Mouse (Mus musculus) ES-Bruce4 (cell line): ENCODE measurements around the gene Tfrc. TPM values are rescaled to one million over a fixed set of nuclear protein-coding genes. Genes with fewer than 3 reads are reported as not detected.
A peak's percentile ranks its signal among the peaks of the same experiment; 100 is the strongest.

Experiments
- H3K27ac ChIP-seq: 2 replicates; pipeline ENCODE4 v1.5.1; 2012; ENCODE audit warnings: low read length, inconsistent platforms; ENCODE audit not compliant: insufficient read depth
- H3K27me3 ChIP-seq: 2 replicates; pipeline ENCODE4 v1.6.1; 2012; ENCODE audit warnings: mild to moderate bottlenecking, low read length, inconsistent platforms; ENCODE audit not compliant: control insufficient read depth, poor library complexity, insufficient read depth, severe bottlenecking
- H3K36me3 ChIP-seq: 2 replicates; pipeline ENCODE4 v1.6.1; 2012; ENCODE audit warnings: inconsistent platforms, mild to moderate bottlenecking, low read length, moderate library complexity; ENCODE audit not compliant: control insufficient read depth, poor library complexity, insufficient read depth, severe bottlenecking
- H3K4me1 ChIP-seq: one replicate; pipeline ENCODE4 v1.8.1; 2011; ENCODE audit warnings: low read length; ENCODE audit not compliant: control insufficient read depth, insufficient read depth
- H3K4me3 ChIP-seq: 2 replicates; pipeline ENCODE4 v1.5.1; 2011; ENCODE audit warnings: low read depth, mild to moderate bottlenecking, low read length
- H3K9ac ChIP-seq: 2 replicates; pipeline ENCODE4 v1.6.1; 2012; ENCODE audit warnings: low read depth, mild to moderate bottlenecking, inconsistent platforms; ENCODE audit not compliant: poor library complexity, severe bottlenecking
- H3K9me3 ChIP-seq: replicated peaks from 2 replicates; pipeline ENCODE4 v1.6.1; 2012; ENCODE audit warnings: mild to moderate bottlenecking, low read length, inconsistent platforms; ENCODE audit not compliant: control insufficient read depth, poor library complexity, insufficient read depth, severe bottlenecking
- CTCF ChIP-seq: IDR thresholded peaks from one replicate; pipeline ENCODE4 v1.8.1; 2011; ENCODE audit warnings: low read depth, low read length
- EP300 ChIP-seq: IDR thresholded peaks from 2 replicates; pipeline ENCODE4 v1.6.1; 2011; ENCODE audit warnings: low read depth, low read length; ENCODE audit not compliant: insufficient read depth
- POLR2A ChIP-seq: IDR thresholded peaks from one replicate; pipeline ENCODE4 v1.8.1; 2011; ENCODE audit warnings: low read length; ENCODE audit not compliant: insufficient read depth
- polyA plus RNA-seq: library from polyadenylated mRNA; stranded (reverse); fragments of >200 nt; gene quantifications from 2 replicates; pipeline ENCODE4 v1.2.4, GENCODE M21; 2011; ENCODE audit warnings: low read depth; ENCODE audit not compliant: missing spikeins, insufficient read depth, insufficient read length

The Tfrc gene
- polyA plus RNA-seq, 1 experiment: 141 TPM

DNA sequence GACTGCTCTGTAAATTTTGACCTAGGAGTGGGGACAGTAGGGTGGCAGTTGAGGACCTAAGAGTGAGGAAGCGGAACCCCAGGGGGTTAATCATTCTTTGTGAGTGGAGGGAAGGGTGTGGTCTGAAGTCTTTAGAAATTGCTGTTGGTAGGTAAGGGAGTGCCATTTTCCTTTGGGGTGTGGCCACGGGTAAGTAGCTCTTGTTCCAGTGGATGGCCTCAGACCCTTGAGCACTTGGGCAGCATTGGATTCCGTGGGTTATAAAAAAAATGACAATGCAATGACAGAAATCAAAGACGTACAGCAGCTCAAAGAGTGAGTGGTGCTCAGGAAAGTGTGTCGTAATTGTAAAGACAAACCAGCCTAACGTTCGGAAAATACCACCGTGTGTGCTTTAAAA, 47.6 kb downstream of the Tfrc start:
- Histone ChIP-seq H3K9me3 (no peaks in the 10 kb centered on the region), H3K4me1 (peaks cover 4% of the 10 kb centered on the region)

DNA sequence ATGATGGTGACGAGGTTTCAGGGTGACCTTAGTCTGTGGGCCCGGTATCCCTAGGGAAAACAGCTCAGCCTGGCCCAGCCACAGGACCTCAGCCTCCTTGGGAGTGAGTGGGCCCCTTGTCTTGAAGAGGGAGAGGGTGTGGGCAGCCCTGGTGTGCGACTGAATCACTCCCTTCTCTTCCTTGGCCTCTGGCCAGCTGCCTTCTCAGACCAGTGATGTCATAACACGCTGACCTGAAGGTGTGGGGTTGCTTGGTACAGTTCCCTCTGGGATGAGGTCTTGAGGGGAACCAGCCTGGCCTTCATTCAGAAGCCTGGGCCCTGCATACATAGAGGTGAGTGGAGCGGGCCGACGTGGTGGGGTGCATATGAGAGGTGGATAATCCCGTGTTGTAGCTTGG, 48.1 kb downstream of the Tfrc start:
- Histone ChIP-seq H3K36me3 (no peaks in the 10 kb centered on the region), H3K4me3 (no peak overlapping the region), H3K27me3 (no peaks in the 10 kb centered on the region), H3K9me3 (no peaks in the 10 kb centered on the region), H3K9ac (no peak overlapping the region), H3K27ac (no peak overlapping the region), H3K4me1 (peaks cover 4% of the 10 kb centered on the region)
- TF ChIP-seq EP300 (no peak), POLR2A (no peak), CTCF (no peak)

More for the DNA sequence above, 47.6 kb downstream of the Tfrc start:
- no peak overlapping the region for H3K9ac ChIP-seq
- H3K36me3 ChIP-seq: no peaks in the 10 kb centered on the region
- no peak for TF ChIP-seq POLR2A
- TF ChIP-seq CTCF: no peak
- TF ChIP-seq EP300: no peak
- no peak overlapping the region for H3K4me3 ChIP-seq
- no peaks in the 10 kb centered on the region for H3K27me3 ChIP-seq
- H3K27ac ChIP-seq: no peak overlapping the region

DNA sequence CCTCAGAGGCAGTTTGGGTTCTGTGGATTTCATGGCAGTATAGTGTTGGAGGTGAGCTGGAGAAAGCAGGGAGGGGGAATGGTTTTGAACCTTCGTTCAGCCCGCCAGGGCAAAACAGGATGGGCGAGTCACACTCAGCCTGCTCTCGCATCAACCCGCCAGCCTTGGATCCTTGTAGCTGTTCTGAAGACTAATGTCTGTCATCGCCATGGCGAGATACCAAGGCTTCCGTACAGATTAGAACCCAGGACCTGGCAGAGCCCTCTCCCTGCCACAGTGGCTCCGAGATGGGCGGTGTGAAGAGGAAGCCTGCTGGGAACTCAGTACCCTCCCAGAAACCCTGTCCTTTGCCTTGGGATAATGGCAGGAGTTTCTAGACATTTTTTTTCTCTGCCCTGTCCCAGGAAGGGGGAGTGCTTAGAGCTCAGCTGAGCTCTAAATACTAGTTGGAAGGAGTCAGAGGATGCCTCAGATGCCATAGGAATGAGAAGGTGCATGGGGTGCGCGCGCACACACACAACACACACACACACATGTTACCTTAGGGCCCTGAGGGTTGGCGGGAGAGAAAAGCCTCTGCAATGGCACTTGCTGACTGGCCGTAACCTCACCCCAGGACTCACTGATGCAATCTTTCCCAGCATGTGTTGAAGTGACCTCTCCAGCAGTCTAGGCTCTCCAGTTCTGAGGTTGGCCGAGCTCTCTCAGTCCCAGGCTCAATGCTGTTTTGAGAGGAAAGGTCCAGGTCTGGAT, 49.0 kb downstream of the Tfrc start:
- Histone ChIP-seq H3K4me1 (peaks cover 4% of the 10 kb centered on the region), H3K27ac (peak overlapping the region; percentile 1; the same call in 1 of the 2 replicates), H3K9ac (no peak overlapping the region), H3K27me3 (no peaks in the 10 kb centered on the region), H3K4me3 (peak overlapping the region; percentile 13; the same call in 1 of the 2 replicates), H3K9me3 (no peaks in the 10 kb centered on the region), H3K36me3 (no peaks in the 10 kb centered on the region)
- TF ChIP-seq EP300: no peak
- TF ChIP-seq CTCF: no peak
- TF ChIP-seq POLR2A: no peak

DNA sequence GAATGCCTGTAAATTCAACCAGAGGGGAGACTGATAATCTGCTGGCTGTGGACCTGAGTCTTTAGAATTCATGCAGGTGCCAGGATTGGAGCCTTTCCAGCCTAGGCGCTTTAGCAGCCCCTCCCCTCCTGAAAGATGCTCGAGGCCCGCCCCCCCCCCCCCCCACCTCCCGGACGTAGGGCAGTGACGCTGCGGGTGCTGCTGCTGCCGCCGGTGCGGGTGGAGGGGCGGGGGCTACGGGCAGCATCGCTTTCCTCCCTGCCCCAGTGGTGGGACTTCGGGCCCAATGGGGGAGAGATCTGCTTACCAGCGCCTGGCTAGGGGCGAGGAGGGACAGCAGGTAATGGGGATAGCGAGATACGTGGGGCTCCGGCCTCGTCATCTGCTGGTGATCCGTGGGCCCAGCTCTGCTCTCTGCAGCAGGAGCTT, 50.0 kb downstream of the Tfrc start:
- TF ChIP-seq EP300 (no peak), CTCF (no peak), POLR2A (no peak)

DNA sequence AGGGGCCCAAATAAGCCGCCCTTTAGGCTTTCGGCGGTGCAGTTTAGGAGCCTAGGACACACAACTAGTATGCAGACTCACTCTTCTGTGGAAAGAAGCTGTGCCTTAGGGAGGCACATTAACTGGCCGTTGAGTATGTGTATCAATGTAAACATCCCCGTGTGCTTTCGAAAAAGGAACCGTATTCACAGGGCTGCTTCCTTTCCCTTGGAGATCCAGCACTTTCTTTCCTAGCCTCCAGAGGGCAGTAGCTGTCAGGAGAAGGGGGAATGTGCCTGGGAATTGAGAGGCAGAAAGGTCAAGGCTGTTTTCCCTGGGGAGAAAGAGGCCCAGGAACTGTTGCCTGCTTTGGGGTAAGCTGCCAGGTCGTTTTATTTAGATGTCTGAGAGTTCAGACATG, 50.7 kb downstream of the Tfrc start:
- 0 out of 2 replicates have a peak, but pooled peaks cover 3% of the 10 kb centered on the region for H3K36me3 ChIP-seq
- TF ChIP-seq POLR2A (no peak), CTCF (peak; percentile 85), EP300 (0 out of 2 replicates have a peak, but pooled peaks have one; percentile 6)
- H3K4me3 ChIP-seq: peak overlapping the region; percentile 66
- no peaks in the 10 kb centered on the region for H3K27me3 ChIP-seq
- peak overlapping the region; percentile 59 for H3K27ac ChIP-seq
- peaks cover 4% of the 10 kb centered on the region for H3K4me1 ChIP-seq
- no peaks in the 10 kb centered on the region for H3K9me3 ChIP-seq
- H3K9ac ChIP-seq: peak overlapping the region; percentile 74

More for the DNA sequence above, 50.0 kb downstream of the Tfrc start:
- peak overlapping the region; percentile 59 for H3K27ac ChIP-seq
- no peaks in the 10 kb centered on the region for H3K27me3 ChIP-seq
- H3K4me1 ChIP-seq: peaks cover 4% of the 10 kb centered on the region
- H3K4me3 ChIP-seq: peak overlapping the region; percentile 66
- H3K36me3 ChIP-seq: no peaks in the 10 kb centered on the region
- H3K9me3 ChIP-seq: no peaks in the 10 kb centered on the region
- H3K9ac ChIP-seq: peak overlapping the region; percentile 74

DNA sequence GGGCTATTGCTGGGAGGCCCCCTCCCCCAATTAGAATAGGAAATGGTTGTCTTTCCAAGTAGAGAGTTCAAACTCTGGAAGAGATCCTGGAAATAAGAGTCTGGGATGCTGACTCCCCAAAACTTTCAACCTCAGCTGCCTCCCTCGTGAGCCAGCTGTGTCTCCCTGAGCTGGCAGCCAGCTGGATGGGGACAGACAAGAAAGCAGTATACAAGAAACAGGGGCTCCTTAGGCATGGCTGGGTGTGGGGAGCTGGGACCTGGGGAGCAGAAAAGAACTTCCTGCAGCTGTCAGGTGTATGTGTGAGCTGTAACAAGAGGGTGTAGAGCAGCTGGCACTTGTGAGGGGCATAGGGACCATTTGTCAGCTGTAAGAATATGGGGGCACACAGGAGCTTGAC, 51.4 kb downstream of the Tfrc start:
- Histone ChIP-seq H3K4me3 (no peak overlapping the region), H3K4me1 (peaks cover 4% of the 10 kb centered on the region), H3K27ac (no peak overlapping the region), H3K36me3 (0 out of 2 replicates have a peak, but pooled peaks cover 3% of the 10 kb centered on the region), H3K27me3 (no peaks in the 10 kb centered on the region), H3K9ac (no peak overlapping the region), H3K9me3 (no peaks in the 10 kb centered on the region)
- TF ChIP-seq POLR2A: no peak
- no peak for TF ChIP-seq CTCF
- no peak for TF ChIP-seq EP300
